Mouse (Mus musculus) kidney, postnatal 10 days (tissue): ENCODE measurements around the gene Btla.
A peak's percentile ranks its signal among the peaks of the same experiment; 100 is the strongest.

Source experiments
- DNase-seq: peaks from one replicate; pipeline ENCODE4 v3.0.0; 2021; ENCODE audit warnings: mixed read lengths

The Btla gene

GRCm38 (mm10) chr16:45261321-45261720, 37.2 kb downstream of the Btla start:
- DNase-seq: no peak

GRCm38 (mm10) chr16:45262051-45262450, 37.9 kb downstream of the Btla start:
- no peak for DNase-seq

- DNase-seq: no peak
Measured at GRCm38 (mm10) chr16:45269886-45270285, 45.8 kb downstream of the Btla start.

- DNase-seq: peak; percentile 12
Measured at GRCm38 (mm10) chr16:45283093-45283492, 59.0 kb downstream of the Btla start.

GRCm38 (mm10) chr16:45297806-45298205, 73.7 kb downstream of the Btla start:
- DNase-seq: no peak
